Mouse (Mus musculus): ENCODE measurements at regions not wholly inside any gene's neighbourhood (a gene's known extent, or its start where the extent isn't known, plus 50 kb on each side); places are given as distances from the start of the nearest gene placed in this dataset.

- no peaks in the 10 kb centered on the region for H3K27me3 ChIP-seq (ENCODE audit: control insufficient read depth, insufficient read depth, low read length)
- H3K4me3 ChIP-seq (replicated peaks; ENCODE audit: insufficient read depth, low read depth, low read length), result no peak overlapping the region
- 98% methylated on average over 6 of the region's 6 CpGs for WGBS
- H3K4me1 ChIP-seq (ENCODE audit: control insufficient read depth, insufficient read depth, low read length), result no peaks in the 10 kb centered on the region
- no peak for TF ChIP-seq CTCF (IDR thresholded peaks at IDR 0.05; ENCODE audit: borderline replicate concordance, insufficient read depth, low read depth, low read length)
- no peak for TF ChIP-seq POLR2A (IDR thresholded peaks at IDR 0.05; ENCODE audit: borderline replicate concordance, insufficient read depth, low read length)
- no peak overlapping the region for H3K27ac ChIP-seq (ENCODE audit: insufficient read depth, low read length)
- no peak for DNase-seq
These were observed 154.7 kb upstream of the Sox4 start for GRCm38 (mm10) chr13:29108214-29108613.

DNA sequence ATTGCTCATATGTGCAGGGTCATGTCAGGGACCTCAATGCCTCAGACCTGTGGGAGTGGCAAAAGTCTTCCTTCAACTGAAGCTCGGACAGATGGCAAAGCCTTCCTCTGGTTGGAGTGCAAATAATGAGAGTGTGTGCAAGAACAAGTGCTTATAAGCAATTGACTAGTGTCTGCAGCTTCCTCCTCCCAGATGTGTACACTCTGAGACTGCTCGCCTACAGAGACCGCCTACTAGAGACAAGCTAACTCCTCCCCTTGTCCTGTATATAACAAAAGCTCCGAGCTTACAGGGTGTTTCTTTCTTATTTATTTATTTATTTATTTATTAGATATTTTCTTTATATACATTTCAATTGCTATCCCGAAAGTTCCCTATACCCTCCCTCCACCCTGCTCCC lies 138.7 kb upstream of the Sox4 start:
- Histone ChIP-seq H3K27ac (ENCODE audit: insufficient read depth, low read length) (no peak overlapping the region), H3K4me3 (replicated peaks; ENCODE audit: insufficient read depth, low read depth, low read length) (no peak overlapping the region), H3K27me3 (ENCODE audit: control insufficient read depth, insufficient read depth, low read length) (no peaks in the 10 kb centered on the region), H3K4me1 (ENCODE audit: control insufficient read depth, insufficient read depth, low read length) (no peaks in the 10 kb centered on the region)
- no peak for DNase-seq
- 93% methylated on average over 5 of the region's 5 CpGs for WGBS
- no peak for TF ChIP-seq POLR2A (IDR thresholded peaks at IDR 0.05; ENCODE audit: borderline replicate concordance, insufficient read depth, low read length)
- TF ChIP-seq CTCF (IDR thresholded peaks at IDR 0.05; ENCODE audit: borderline replicate concordance, insufficient read depth, low read depth, low read length), result no peak

- no peak overlapping the region for H3K4me3 ChIP-seq (replicated peaks; ENCODE audit: insufficient read depth, low read depth, low read length)
- no peaks in the 10 kb centered on the region for H3K27me3 ChIP-seq (ENCODE audit: control insufficient read depth, insufficient read depth, low read length)
- DNase-seq, result no peak
- no peak overlapping the region for H3K27ac ChIP-seq (ENCODE audit: insufficient read depth, low read length)
- TF ChIP-seq CTCF (IDR thresholded peaks at IDR 0.05; ENCODE audit: borderline replicate concordance, insufficient read depth, low read depth, low read length) (no peak), POLR2A (IDR thresholded peaks at IDR 0.05; ENCODE audit: borderline replicate concordance, insufficient read depth, low read length) (no peak)
- WGBS, result 62% methylated on average over 5 of the region's 5 CpGs
- no peaks in the 10 kb centered on the region for H3K4me1 ChIP-seq (ENCODE audit: control insufficient read depth, insufficient read depth, low read length)
These were observed 133.3 kb upstream of the Sox4 start for GRCm38 (mm10) chr13:29086854-29087253.

DNA sequence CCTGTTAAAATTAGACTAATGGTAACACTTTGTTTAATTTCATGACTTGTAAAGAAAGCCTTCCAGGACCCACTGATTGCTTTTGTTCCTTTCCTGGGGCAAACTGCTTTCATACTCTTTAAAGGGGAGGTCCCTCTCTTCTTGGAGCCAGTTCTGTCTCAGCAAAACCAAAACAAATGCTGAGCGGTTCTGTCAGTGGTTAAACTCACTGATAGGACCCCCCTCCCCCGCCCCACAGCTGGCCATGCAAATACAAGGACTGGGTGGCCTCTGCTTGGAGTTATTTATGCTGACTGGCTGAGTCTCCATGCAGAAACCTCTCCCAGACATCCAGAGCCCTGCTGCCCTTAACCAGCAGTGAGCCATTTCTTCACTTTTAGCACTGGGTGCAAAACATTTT lies 127.6 kb upstream of the Sox4 start:
- 29% methylated on average over 2 of the region's 2 CpGs for WGBS
- H3K4me1 ChIP-seq (ENCODE audit: control insufficient read depth, insufficient read depth, low read length), result no peaks in the 10 kb centered on the region
- no peak for DNase-seq
- no peak overlapping the region for H3K27ac ChIP-seq (ENCODE audit: insufficient read depth, low read length)
- no peak overlapping the region for H3K4me3 ChIP-seq (replicated peaks; ENCODE audit: insufficient read depth, low read depth, low read length)
- H3K27me3 ChIP-seq (ENCODE audit: control insufficient read depth, insufficient read depth, low read length), result no peaks in the 10 kb centered on the region
- TF ChIP-seq POLR2A (IDR thresholded peaks at IDR 0.05; ENCODE audit: borderline replicate concordance, insufficient read depth, low read length) (no peak), CTCF (IDR thresholded peaks at IDR 0.05; ENCODE audit: borderline replicate concordance, insufficient read depth, low read depth, low read length) (no peak)

- no peak for DNase-seq
- Histone ChIP-seq H3K27ac (ENCODE audit: insufficient read depth, low read length) (no peak overlapping the region), H3K4me3 (replicated peaks; ENCODE audit: insufficient read depth, low read depth, low read length) (no peak overlapping the region), H3K4me1 (ENCODE audit: control insufficient read depth, insufficient read depth, low read length) (no peaks in the 10 kb centered on the region), H3K27me3 (ENCODE audit: control insufficient read depth, insufficient read depth, low read length) (no peaks in the 10 kb centered on the region)
- TF ChIP-seq CTCF (IDR thresholded peaks at IDR 0.05; ENCODE audit: borderline replicate concordance, insufficient read depth, low read depth, low read length) (no peak), POLR2A (IDR thresholded peaks at IDR 0.05; ENCODE audit: borderline replicate concordance, insufficient read depth, low read length) (no peak)
- 95% methylated on average over 10 of the region's 10 CpGs for WGBS
These were observed 126.3 kb upstream of the Sox4 start for GRCm38 (mm10) chr13:29079841-29080240.

DNA sequence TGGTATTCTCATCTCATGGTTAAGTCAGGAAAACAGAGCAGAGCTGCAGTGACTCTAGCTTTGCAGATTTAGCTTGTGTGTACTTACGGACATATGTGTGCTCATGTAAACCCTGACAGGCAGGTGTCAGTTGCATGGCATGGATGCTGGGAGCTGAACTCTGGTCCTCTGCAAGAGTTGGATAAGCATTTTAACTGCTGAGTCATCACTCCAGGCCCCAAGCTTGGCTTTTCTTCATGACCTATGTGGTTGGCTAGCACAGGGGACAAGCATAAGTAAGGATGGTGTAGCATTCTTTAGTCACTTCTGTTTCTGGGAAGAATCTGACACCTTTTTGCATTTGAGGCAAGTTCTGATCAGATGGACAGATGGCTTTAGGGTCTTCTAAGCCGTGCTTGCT lies 120.1 kb upstream of the Sox4 start:
- Histone ChIP-seq H3K4me1 (ENCODE audit: control insufficient read depth, insufficient read depth, low read length) (no peaks in the 10 kb centered on the region), H3K4me3 (replicated peaks; ENCODE audit: insufficient read depth, low read depth, low read length) (no peak overlapping the region), H3K27me3 (ENCODE audit: control insufficient read depth, insufficient read depth, low read length) (no peaks in the 10 kb centered on the region), H3K27ac (ENCODE audit: insufficient read depth, low read length) (no peak overlapping the region)
- no peak for DNase-seq
- 92% methylated on average over 2 of the region's 2 CpGs for WGBS
- TF ChIP-seq CTCF (IDR thresholded peaks at IDR 0.05; ENCODE audit: borderline replicate concordance, insufficient read depth, low read depth, low read length), result no peak
- TF ChIP-seq POLR2A (IDR thresholded peaks at IDR 0.05; ENCODE audit: borderline replicate concordance, insufficient read depth, low read length), result no peak

DNA sequence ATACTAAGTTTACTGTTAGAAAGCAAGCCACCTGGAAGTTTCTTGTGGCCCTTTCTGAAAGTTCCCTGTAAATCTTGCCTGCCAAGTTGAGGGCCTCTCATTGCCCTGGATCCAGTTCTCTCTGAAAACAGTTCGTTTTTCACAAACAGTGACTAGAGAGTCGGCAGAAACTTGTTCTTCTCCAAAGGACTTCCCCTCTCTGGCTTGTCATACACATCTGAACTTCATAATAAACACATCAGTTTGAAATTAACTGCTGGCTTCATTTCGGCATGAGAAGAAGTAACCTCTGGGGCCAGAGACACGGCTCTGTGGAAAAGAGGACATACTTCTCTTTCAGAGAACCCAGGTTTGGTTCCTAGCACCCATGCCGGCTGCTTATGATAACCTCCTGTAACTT lies 110.4 kb upstream of the Sox4 start:
- no peaks in the 10 kb centered on the region for H3K27me3 ChIP-seq (ENCODE audit: control insufficient read depth, insufficient read depth, low read length)
- H3K27ac ChIP-seq (ENCODE audit: insufficient read depth, low read length), result no peak overlapping the region
- 88% methylated on average over 5 of the region's 5 CpGs for WGBS
- no peak for DNase-seq
- H3K4me3 ChIP-seq (replicated peaks; ENCODE audit: insufficient read depth, low read depth, low read length), result no peak overlapping the region
- TF ChIP-seq CTCF (IDR thresholded peaks at IDR 0.05; ENCODE audit: borderline replicate concordance, insufficient read depth, low read depth, low read length), result no peak
- TF ChIP-seq POLR2A (IDR thresholded peaks at IDR 0.05; ENCODE audit: borderline replicate concordance, insufficient read depth, low read length), result no peak
- H3K4me1 ChIP-seq (ENCODE audit: control insufficient read depth, insufficient read depth, low read length), result no peaks in the 10 kb centered on the region

DNA sequence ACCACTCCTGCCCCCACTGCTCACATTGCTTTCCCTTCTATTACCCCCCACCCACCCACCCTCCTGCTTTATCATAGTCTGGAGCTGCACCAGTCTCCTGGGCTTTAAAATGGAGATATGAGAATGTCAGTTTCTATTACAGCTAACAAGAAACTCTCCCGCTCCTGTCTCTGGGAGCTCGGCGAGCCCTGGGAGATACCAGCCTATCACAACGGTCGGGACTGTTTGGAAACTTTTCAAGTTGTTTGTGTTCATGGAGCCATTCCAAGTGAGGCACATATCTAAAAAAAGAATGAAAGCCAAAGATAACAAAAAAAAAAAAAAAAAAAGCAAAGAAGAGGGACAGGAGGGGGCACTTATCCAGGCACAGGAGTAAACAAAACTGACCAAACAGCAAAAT lies 105.2 kb upstream of the Sox4 start:
- Histone ChIP-seq H3K4me1 (ENCODE audit: control insufficient read depth, insufficient read depth, low read length) (no peaks in the 10 kb centered on the region), H3K27ac (ENCODE audit: insufficient read depth, low read length) (no peak overlapping the region), H3K27me3 (ENCODE audit: control insufficient read depth, insufficient read depth, low read length) (no peaks in the 10 kb centered on the region), H3K4me3 (replicated peaks; ENCODE audit: insufficient read depth, low read depth, low read length) (no peak overlapping the region)
- TF ChIP-seq CTCF (IDR thresholded peaks at IDR 0.05; ENCODE audit: borderline replicate concordance, insufficient read depth, low read depth, low read length) (no peak), POLR2A (IDR thresholded peaks at IDR 0.05; ENCODE audit: borderline replicate concordance, insufficient read depth, low read length) (no peak)
- WGBS, result 7% methylated on average over 5 of the region's 5 CpGs
- no peak for DNase-seq
